Mouse (Mus musculus) leukemia stem cell, adult 10-12 weeks (primary cell): ENCODE measurements around the gene Apeh. TPM values are rescaled to one million over a fixed set of nuclear protein-coding genes. Genes with fewer than 3 reads are reported as not detected.

Experiments used
- polyA plus RNA-seq: library from polyadenylated mRNA; stranded (reverse); fragments of >175 nt; gene quantifications from 2 replicates; pipeline ENCODE4 v1.2.3, GENCODE M21; 2012; ENCODE audit warnings: low replicate concordance

The Apeh gene
- polyA plus RNA-seq: 69.6 and 170 TPM in 2 replicates

GRCm38 (mm10) chr9:108094184-108094941 lies at the start of gene Apeh:
Apeh (minus strand) TSS chr9:108094606.

GRCm38 (mm10) chr9:108082988-108083431 lies 11.4 kb downstream of the Apeh start, which contains the start of gene Rnf123:
Rnf123 (minus strand) TSS chr9:108083346.

GRCm38 (mm10) chr9:108080168-108080567 lies 14.2 kb downstream of the Apeh start, which contains the start of gene Mst1:
Mst1 (plus strand) TSS chr9:108080436.

GRCm38 (mm10) chr9:108052885-108053664 lies 41.3 kb downstream of the Apeh start, which contains the start of gene Amigo3:
Amigo3 (plus strand) TSS chr9:108053159.

GRCm38 (mm10) chr9:108049016-108049455 lies 45.4 kb downstream of the Apeh start, which contains the start of gene Gmppb:
Gmppb (plus strand) TSS chr9:108049242.

Other genes with a start within 250 kb of the Apeh start
- gene Rbm6, start 221.4 kb downstream of the Apeh start, polyA plus RNA-seq: 10.8 and 14.4 TPM in 2 replicates
- 14.0 and 30.7 TPM in 2 replicates for gene Mon1a, start 206.5 kb downstream of the Apeh start, polyA plus RNA-seq
- 11.4 and 21.0 TPM in 2 replicates for gene Mst1r, start 187.7 kb downstream of the Apeh start, polyA plus RNA-seq
- not detected in 2 replicates for gene Actl11, start 166.1 kb downstream of the Apeh start, polyA plus RNA-seq
- not detected in 2 replicates for gene Camkv, start 158.9 kb downstream of the Apeh start, polyA plus RNA-seq
- gene Traip, start 144.5 kb downstream of the Apeh start, polyA plus RNA-seq: 2.7 and 6.5 TPM in 2 replicates
- 76.8 and 118 TPM in 2 replicates for gene Uba7, start 119.1 kb downstream of the Apeh start, polyA plus RNA-seq
- gene Gm20661, start 111.5 kb downstream of the Apeh start, polyA plus RNA-seq: 0.18 and 0.74 TPM in 2 replicates
- gene Inka1, start 108.7 kb downstream of the Apeh start, polyA plus RNA-seq: 50.5 and 70.3 TPM in 2 replicates
- gene Cdhr4, start 102.1 kb downstream of the Apeh start, polyA plus RNA-seq: 2.4 and 4.9 TPM in 2 replicates
- gene Gm20662, start 98.3 kb downstream of the Apeh start, polyA plus RNA-seq: 0.19 and 0.35 TPM in 2 replicates
- gene Ip6k1, start 92.1 kb downstream of the Apeh start, polyA plus RNA-seq: 72.3 and 72.6 TPM in 2 replicates
- 2.6 and 31.6 TPM in 2 replicates for gene Gmppb, start 45.4 kb downstream of the Apeh start, polyA plus RNA-seq
- 0.14 and 1.2 TPM in 2 replicates for gene Amigo3, start 41.4 kb downstream of the Apeh start, polyA plus RNA-seq
- gene Mst1, start 14.2 kb downstream of the Apeh start, polyA plus RNA-seq: 8.1 and 8.2 TPM in 2 replicates
- gene Rnf123, start 11.3 kb downstream of the Apeh start, polyA plus RNA-seq: 173 and 722 TPM in 2 replicates
- gene Bsn, start 95.8 kb upstream of the Apeh start, polyA plus RNA-seq: 1.0 and 3.3 TPM in 2 replicates
- 10.5 and 13.6 TPM in 2 replicates for gene Dag1, start 169.4 kb upstream of the Apeh start, polyA plus RNA-seq
- gene Nicn1, start 195.8 kb upstream of the Apeh start, polyA plus RNA-seq: 0.14 TPM in 2 replicates
- gene Amt, start 202.2 kb upstream of the Apeh start, polyA plus RNA-seq: not detected in 2 replicates
- 53.2 and 101 TPM in 2 replicates for gene Rhoa, start 211.5 kb upstream of the Apeh start, polyA plus RNA-seq
- gene Tcta, start 211.6 kb upstream of the Apeh start, polyA plus RNA-seq: 1.6 and 3.6 TPM in 2 replicates
- 197 and 287 TPM in 2 replicates for gene Gpx1, start 244.3 kb upstream of the Apeh start, polyA plus RNA-seq